Mouse (Mus musculus) thymus, postnatal 25 days (tissue): ENCODE measurements around the gene Olfm3.
A peak's percentile ranks its signal among the peaks of the same experiment; 100 is the strongest.

ENCODE experiments used
- DNase-seq: peaks from one replicate; pipeline ENCODE4 v3.0.0; 2022

Gene Olfm3

DNA sequence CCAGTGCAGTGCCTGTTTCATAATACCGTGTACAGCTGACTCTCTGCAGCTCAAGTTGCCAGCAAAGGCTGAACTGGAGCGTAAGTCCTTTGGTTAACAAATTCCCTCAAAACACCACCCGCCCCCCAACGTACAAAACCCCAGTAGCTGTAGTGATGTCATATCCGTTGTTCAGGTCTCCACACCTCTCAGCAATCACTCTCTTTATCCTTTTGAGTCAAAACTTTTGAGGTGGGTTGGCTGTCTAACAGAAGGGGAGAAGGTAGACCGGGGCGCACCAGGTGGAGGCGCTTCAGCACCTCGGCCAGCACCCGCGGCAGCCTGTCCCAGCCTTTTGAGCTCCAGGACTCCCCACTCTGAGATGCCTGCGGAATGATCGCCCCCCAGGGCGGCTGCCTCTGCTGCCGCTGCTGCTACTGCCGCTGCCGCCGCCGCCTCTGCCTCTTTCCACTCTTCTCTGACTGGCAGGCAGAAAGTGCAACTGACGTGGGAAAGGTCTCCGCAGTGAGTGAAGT, at the start of gene Olfm3:
Gene Olfm3 (plus strand): TSS at position 155 of the 515 bp plus-strand sequence.
- DNase-seq: peak; percentile 1

DNA sequence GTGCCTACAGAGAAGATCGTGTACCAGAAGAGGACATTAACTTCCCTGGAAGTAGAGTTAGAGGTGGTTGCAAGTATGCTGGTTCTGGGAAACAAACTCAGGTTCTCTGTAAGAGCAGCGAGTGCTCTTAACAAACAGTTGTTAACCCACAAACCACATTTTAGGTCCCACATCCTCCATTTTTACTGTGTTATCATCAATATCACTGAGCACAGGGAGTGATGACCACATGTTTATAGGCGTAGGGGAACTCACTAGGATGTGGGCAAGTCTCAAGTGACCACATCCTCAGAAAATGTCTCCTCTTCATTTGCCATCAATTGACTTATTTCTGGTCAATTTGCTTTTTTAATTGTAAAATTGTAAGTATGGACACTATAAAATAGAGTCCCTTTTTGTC, 14.1 kb upstream of the Olfm3 start:
- DNase-seq: no peak

DNA sequence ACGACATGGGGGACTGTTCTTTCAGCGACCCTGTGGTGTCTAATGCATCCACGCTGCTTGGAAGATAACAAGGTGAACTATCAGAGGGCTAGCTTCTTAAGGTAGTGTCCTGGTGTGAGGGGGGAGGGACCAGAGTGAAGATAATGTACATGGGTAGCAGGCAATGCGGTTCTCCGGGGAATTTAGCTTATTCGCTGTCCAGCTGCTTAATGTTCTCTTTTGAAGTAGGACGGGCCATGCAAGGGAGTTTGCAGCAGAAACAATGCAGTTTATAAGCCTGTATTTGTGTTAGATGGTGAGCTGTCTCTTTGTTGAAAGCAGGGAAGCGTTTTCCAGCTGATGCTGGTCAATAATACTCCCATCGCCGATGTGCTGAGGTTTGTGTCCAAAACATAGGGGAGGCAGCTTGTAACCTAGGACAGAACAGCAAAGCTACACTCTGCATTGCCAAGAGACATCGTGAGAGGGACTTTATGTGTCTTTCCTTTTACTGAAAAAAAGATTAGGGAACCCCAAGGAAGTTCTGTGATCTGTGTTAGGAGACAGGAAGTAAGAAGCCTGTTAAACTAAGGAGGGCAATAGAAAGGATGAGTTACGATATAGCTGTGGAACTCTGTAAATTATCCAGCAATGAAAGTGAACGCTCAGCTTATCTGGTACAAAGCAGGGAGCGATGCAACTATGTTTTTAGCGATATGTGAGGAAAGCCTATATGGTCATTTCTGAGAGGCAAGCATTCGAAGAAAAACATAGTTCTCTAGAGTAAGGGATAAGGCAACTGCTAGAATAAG, 950 bp downstream of the Olfm3 start:
- no peak for DNase-seq

DNA sequence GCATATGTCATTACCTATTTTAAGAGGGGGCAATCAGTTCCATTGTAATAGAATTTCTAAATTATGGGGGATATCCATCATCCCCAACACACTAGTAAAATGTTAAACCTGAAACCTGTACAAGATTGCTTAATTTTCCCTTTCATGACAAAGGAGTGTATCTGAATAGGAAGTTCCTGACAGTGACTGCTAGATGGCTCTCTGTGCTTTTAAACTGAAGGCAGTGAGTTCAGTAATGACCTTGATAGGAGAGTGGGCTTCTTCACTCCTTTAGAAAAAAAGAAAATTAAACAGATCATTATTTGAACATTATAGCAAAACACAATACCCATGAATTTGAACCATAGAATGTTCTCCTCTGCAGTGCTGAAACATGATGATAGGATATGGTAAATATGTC, 3.7 kb downstream of the Olfm3 start:
- DNase-seq: no peak

DNA sequence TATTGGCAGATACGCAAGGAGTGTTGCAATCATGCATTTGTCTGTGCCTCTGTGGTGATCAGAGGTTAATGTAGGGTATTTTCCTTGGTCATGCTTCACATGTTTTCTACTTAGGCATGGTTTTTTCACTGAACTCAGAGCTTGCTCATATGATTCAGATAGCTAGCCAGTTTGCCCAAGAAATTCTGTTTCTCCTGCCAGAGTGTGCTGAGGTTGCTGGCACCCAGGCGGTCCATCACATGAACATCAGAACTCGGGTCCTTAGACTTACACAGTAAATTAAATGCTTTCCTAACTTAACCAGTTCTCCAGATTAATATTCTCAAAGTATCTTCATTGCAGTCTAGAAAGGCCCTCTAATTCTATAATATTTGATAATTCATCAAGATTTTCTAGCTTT, 5.0 kb downstream of the Olfm3 start:
- DNase-seq: no peak

DNA sequence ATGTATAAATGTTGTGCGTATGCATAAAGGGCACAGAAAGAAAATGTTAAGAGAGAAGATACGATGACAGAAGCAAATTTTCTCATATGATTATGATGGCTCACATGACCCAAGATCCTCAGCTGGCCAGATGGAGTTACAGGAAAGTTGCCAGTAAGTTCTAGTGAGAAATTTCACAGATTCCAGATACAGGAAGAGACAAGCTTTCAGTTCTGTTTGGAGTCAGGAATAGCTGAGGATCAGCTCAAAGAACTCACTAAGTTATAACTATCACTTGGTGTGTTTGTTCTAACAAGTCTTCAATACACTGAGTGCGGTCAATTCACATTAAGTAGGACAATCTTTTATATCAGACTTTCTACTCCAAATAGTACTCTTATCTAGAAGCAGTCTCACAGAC, 16.2 kb downstream of the Olfm3 start:
- DNase-seq: no peak

DNA sequence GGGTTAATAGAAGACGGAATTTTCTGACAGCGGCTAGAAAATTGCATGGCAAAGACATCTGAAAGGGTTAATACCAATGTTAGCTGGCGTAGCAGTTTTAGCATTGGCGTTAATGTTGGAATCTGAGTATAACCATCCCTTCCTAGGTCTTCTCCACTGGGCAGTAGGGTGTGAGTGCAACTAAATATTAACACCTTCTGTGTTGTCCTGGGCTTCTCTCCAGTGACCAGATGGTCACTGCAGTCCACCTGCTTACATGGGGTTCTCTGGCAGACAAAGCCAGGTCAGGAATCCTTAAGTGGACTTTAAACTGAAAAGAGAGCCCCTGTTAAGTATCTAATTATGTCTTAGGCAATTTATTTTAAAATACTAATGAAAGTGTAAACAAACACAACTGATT, 25.7 kb downstream of the Olfm3 start:
- no peak for DNase-seq

DNA sequence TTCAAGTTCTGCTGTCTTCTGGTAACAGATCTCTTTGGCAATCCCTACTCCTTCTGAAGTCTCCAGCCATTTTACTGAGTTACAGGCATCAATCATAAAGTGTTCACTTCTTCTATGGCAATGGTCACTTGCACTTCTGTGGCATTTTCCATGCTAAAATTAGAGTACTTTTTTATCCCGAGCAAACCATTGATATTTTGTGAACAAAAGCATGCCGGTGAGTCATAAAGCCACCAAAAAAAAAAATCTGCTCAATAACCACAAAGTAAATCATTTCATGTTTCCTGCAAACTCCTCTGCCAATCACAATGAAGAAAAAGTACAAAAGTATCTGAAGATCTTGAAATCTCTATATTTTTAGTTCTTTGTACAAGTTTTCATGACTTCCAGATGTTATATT, 26.5 kb downstream of the Olfm3 start:
- DNase-seq: no peak

DNA sequence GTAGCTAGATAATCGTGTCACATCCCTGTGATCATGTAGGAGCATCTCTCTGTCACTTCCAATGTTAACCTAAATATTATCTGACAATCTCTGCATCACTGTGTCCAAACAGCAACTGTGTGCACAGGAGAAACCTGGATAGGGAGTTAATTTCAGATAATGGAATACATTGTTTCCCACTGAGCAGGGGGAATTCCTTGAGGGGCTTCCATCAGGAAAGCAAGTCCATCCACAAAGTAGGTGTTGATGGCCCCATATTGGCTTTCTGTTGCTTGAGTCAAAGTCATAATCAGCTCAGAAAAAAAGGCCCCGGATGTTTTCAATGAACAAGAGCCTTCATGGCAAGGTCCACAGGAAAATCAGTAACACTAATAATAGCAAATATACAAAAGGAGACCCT, 26.9 kb downstream of the Olfm3 start:
- DNase-seq: no peak

DNA sequence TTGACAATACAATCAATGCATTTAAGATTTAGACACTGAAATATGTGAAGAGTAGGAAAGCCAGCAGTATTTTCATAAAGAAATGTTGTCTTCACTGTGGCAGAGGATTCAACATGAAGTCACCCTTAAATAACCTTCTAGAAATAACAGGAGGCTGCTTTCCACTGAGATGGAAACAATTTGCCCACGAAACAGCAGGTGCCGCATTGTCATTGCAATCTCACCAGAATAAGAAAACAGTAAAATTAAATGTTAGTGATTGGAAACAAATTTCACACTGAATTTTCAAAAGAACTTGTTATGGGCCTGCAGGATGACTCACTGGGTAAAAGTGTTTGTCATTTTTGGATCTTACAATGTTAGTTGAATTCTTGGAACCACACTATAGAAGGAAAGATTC, 29.0 kb downstream of the Olfm3 start:
- DNase-seq: no peak

DNA sequence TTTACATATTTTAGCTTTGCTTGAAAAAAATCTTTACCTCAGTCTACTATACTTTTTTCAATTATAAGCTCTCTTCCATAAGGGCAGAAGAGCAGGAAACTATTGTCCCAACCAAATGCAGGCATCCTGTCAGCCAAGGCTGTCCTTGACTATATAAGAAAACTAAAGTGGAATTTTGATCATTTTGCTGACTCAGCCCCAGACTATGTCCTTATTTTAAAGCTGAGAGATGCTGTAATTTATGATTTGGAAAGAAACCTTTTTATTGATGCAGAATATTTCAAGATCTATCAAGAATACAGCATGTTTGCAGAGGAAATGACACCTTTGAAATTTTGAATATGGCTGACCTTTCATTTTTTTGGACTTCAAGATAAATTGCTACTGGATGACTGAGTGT, 51.0 kb downstream of the Olfm3 start:
- DNase-seq: no peak

DNA sequence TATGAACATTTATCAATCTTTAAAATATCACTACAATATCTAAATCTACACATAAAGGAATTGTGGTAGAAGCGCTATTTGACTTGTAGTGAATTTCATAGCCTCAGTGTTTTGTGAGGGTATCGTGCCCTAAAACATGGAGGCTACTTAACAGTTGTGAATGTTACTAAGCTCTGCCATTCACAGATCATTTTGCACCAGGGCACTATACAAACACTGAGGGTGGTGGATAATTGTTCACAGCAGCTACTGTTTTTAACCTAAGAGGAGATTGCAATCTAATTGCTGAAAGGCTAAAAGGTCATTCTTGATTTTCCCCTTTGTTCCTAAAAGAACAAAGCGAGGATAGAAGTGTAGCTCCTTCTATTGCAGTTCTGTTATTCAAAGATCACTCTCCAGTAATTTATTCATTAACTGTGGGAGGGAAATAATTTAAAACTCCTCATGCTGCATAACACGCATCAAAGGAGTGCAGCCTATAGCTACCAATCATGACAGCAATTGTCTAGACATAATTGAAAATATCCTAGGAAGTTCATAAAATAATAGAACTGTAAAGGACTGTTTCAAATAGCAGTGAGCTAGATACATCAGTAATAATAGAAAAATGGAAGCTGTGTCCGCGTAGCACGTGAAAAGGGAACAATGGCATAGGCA, 55.6 kb downstream of the Olfm3 start:
- DNase-seq: no peak

DNA sequence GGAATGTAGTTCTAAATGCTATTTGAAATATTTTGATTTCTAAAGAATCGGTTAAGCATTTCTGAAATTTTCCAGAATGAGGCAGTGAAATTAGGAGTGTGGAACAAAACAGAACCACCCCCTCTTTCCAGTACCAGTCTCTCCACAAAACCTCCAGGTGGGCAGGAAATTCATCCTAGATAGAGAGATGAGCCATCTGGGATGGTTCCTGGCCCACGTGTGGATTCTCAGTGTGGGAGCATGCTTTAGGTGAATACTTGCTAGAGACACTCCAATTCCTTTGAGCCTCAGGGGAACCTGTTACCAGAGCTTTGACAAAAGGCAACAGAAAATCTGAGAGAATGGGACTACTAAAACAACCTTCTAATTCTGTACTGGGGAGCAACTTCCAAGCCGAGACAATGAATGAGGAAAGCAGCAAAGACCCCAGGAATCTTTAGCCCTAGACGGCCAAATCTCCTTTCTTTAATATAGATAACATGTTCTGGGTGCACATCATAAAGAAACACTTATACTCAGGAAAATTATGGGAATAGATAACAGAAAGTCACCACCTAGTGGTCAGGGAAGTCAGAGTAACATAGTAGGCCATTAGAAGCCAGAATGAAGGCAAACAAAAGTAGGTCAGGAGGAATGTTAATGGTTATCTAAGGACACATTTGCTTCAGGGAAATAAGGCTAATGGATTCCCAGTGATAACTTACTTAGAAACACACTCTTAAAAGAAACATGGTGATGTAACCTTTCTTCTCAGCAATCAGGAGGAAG, 58.6 kb downstream of the Olfm3 start:
- DNase-seq: no peak

DNA sequence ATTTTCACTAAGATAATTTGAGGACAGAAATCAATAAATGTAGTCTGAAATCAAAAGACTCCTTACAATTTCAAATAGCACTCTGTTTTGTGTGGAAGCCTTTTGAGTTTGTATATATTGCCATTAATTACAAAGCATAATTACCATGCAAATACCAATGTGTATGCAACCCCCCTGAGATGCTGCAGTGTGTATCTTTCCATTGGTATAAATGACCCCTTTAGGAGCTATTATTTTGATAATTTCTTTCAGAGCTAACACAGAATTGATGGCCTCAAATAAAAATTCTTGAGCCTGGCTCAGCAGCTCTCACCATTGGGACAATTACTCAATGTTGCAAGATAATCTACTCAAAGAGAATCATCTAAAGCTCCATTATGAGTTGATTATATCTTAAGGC, 67.3 kb downstream of the Olfm3 start:
- DNase-seq: no peak

DNA sequence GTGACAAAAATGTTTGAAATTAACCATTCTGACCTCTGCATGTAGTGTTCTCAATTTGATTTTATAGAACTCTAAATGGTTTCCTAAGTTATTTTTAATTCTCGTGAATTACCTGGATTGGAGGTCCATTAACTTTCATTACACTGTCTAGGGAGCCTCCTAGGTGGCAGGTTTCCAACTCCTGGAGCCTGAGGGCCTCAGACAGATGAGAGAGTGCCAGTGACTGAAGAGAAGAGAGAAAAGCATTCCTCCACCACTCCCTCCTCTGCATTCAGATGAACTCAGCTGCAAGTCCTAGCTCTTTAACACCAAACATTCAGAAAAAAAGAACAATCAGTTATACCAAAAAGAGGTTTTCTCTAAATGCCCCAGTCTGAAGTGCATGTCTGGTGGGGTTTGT, 68.6 kb downstream of the Olfm3 start:
- no peak for DNase-seq

DNA sequence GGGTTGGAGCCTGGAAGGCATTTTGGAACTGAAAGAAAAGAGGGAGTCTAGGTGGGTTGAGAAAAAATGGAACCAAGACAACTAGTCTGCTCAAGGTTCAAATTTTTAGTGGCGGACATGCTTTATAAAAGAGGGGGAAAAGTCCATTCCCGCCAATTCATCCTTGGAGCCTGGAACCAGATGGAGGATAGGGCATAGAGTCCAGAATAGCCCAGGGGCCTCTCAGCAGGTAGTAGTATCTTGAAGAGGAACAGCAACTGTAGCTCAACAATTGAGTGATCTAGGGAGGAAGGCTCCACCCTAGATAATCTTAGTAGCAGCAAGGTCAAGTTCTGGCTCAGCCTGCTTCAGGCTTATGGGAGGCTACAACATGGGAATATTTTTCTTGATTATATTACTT, 87.0 kb downstream of the Olfm3 start:
- DNase-seq: no peak

DNA sequence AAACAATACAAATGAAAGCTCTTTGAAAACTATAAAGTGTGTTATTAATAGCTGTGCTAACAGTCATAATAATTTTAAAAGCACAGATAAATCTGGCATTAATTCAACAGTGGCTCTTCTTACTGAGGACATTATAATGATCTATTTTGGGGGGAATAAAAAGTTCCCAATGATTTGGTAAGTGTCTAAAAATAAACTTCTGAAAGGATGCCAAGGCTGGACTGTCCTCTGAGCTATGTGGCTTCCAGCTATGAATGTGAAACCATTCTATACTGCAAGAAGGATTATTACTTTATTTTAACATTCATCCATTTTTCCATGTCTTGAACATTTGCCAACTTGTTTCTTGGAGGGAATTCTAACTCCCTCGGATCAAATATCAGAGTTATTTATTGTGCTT, 92.1 kb downstream of the Olfm3 start:
- DNase-seq: no peak

DNA sequence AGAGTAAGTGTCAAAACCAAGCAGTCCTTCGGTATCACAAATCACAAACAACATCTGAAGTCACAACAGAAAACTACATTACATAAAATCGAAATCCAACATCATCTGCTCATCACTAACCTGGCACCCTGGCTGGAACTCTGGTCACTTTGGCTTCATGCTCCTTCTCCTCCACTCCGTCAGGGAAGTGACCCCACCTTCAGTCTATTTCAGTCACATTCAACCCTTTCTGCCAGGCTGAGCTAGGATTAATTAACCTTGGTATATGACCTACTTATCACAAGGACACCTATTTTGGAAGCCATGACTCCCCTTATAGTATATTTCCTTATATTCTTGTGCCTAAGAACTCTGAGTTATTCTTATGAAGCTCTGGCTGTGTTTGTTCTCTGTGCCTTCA, 123.7 kb downstream of the Olfm3 start:
- DNase-seq: no peak

DNA sequence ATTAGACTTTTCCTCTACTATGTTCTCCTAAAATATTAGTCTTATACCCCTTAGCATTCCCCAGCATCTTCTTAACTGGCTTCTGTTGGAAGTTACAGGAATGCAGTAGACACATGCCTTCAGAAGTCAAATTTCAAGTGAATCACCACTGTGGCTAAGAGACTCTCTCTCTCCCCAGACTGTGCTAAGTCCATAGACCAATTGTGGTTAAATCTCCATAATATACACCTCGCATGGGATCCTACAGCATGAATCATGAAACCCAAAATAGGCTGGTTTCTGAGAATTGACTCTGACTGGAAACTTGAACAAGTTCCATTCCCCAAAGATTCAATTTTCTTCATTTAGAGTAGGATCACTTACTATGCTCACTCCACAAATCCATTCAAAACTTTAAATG, 124.2 kb downstream of the Olfm3 start:
- DNase-seq: no peak

DNA sequence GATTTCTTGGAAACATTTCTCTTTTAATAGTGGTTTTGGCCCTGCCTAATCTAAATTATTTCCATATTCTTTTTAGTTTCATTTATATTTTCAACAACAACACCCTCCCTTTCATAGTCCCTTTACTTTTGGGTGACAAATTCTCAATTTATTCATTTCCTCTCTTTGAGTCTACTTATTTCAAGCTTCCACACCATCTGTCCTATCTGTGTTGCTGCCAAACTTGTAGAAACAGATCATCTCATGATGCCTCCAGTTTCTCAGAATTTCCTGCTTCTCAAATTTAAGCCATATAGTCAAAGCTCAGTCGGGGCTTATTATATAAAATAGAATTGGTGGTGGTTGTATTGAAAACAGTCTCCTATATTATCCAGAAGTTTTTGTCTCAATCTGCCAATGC, 124.7 kb downstream of the Olfm3 start:
- no peak for DNase-seq

DNA sequence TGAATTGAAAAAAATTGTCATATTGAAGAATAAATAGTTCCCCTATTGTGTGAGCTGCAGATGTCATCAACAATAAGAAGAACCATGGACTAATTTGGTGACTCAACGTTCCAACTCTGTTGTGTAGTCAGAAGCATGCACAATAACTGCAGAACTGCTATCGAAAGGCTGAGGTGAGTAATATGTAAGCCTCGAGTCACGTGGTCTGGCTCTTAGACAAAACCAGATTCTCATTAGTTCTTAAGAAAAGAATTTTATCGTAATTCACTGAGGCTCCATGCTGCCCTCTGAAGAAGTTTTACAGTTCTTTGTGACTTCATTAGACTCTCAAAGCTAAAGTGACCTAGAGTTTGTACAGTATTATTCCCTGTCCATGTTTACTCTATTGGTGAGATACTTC, 145.2 kb downstream of the Olfm3 start:
- no peak for DNase-seq

DNA sequence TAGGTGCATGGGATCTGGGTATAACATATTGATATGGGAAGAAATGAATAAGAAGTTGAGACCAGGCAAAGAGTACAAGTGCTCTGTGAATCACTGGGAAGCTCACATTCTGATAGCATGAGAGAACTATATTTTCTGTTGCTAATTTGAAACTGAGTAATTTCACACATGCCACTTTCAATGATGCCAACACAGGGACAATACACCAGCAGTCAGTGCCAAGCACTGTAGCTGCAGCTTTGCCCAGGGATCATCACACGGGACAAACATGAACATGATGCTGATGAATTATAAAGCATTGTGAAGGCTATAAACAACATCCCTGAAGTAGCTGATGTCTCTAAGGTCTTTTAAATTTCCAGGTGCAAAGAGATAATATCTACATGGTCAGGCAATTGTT, 161.0 kb downstream of the Olfm3 start:
- no peak for DNase-seq

DNA sequence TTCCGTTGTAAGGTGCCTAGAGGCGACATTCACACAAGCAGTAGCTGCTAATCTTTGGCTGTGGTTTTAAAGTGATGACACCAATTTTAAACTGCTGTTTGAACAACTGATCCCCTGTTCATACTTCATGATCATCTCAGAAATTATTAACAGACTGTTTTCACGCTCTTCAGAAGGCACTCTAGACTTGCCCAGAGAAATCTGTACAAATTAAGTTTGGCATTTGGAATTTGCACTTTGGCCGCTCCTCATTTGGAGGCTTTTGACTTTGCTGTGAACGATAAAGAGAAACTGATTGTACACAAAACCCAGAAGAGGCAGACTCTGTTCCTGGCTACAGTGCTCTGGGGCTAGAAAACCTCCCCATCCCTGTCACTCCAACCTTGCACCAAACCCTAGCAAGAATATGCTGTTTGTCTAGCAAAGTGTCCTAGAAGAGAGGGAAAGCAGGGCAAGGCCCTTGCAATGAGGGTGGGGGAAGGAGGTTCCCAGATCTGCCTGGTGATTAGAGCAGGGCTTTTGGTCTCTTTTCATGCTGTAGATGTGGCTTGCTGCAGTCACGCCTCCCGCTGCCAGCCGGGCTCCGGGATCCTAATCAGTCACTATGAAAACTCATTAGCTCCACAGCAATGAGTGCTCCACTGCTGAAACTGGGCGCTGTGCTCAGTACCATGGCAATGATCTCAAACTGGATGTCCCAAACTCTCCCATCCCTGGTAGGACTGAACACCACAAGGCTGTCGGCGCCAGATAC, 176.7 kb downstream of the Olfm3 start:
- DNase-seq: no peak
